Mouse (Mus musculus): Measurements from ENCODE around the gene Kcnab1. TPM values are rescaled to one million over a fixed set of nuclear protein-coding genes. Genes with fewer than 3 reads are reported as not detected.

Gene Kcnab1
- polyA plus RNA-seq (2014; fragmentation: Nextera tagmentation; extraction: Ambion mirVana) = 8.5 and 10.3 TPM in 2 replicates

- H3K4me1 ChIP-seq (ENCODE audit: control insufficient read depth, insufficient read depth, low read length) = peaks cover 7% of the 10 kb centered on the region; the same call in 1 of the 2 replicates
- H3K27me3 ChIP-seq (ENCODE audit: control insufficient read depth, insufficient read depth, low read length) = no peaks in the 10 kb centered on the region
- H3K9ac ChIP-seq (ENCODE audit: low read length) = peak within 1 kb of the TSS; percentile 69
- H3K4me2 ChIP-seq = peak within 1 kb of the TSS; percentile 88
- no peaks in the 10 kb centered on the region for H3K9me3 ChIP-seq (ENCODE audit: control insufficient read depth, low read length)
- peak within 1 kb of the TSS; percentile 5; the same call in 1 of the 2 replicates for H3K27ac ChIP-seq (ENCODE audit: low read depth, low read length)
- ATAC-seq (ENCODE audit: low FRiP score) (peak; percentile 88), DNase-seq (ENCODE audit: low spot score, missing footprints) (peak; percentile 97)
- no peaks in the 10 kb centered on the region for H3K36me3 ChIP-seq (ENCODE audit: control insufficient read depth, insufficient read depth, low read length)
- H3K4me3 ChIP-seq (ENCODE audit: low read depth, low read length) = peak within 1 kb of the TSS; percentile 46
- WGBS = under 1% methylated on average over 30 of the region's 30 CpGs
These were observed at the start of gene Kcnab1 for GRCm38 (mm10) chr3:65108945-65109921. Gene Kcnab1, plus strand, starts transcription at chr3:65109384.

- no peaks in the 10 kb centered on the region for H3K27me3 ChIP-seq (ENCODE audit: control insufficient read depth, insufficient read depth, low read length)
- no peak overlapping the region for H3K9ac ChIP-seq (ENCODE audit: low read length)
- no peak overlapping the region for H3K27ac ChIP-seq (ENCODE audit: low read depth, low read length)
- DNase-seq (ENCODE audit: low spot score, missing footprints) = peak; percentile 62
- no peak overlapping the region for H3K4me2 ChIP-seq
- H3K9me3 ChIP-seq (ENCODE audit: control insufficient read depth, low read length) = no peaks in the 10 kb centered on the region
- no peaks in the 10 kb centered on the region for H3K36me3 ChIP-seq (ENCODE audit: control insufficient read depth, insufficient read depth, low read length)
- ATAC-seq (ENCODE audit: low FRiP score) = no peak
- no peaks in the 10 kb centered on the region for H3K4me1 ChIP-seq (ENCODE audit: control insufficient read depth, insufficient read depth, low read length)
- 84% methylated on average over 2 of the region's 2 CpGs for WGBS
- H3K4me3 ChIP-seq (ENCODE audit: low read depth, low read length) = no peak overlapping the region
These were observed 20.9 kb upstream of the Kcnab1 start for GRCm38 (mm10) chr3:65088295-65088694.

GRCm38 (mm10) chr3:65104117-65104516 is 5.1 kb upstream of the Kcnab1 start:
- no peak for DNase-seq (ENCODE audit: low spot score, missing footprints)

GRCm38 (mm10) chr3:65110190-65110589 is 1.0 kb downstream of the Kcnab1 start:
- H3K9ac ChIP-seq (ENCODE audit: low read length) = peak overlapping the region; percentile 69; the same call in 1 of the 2 replicates
- no peaks in the 10 kb centered on the region for H3K36me3 ChIP-seq (ENCODE audit: control insufficient read depth, insufficient read depth, low read length)
- H3K9me3 ChIP-seq (ENCODE audit: control insufficient read depth, low read length) = no peaks in the 10 kb centered on the region
- H3K4me3 ChIP-seq (ENCODE audit: low read depth, low read length) = peak overlapping the region; percentile 46
- ATAC-seq (ENCODE audit: low FRiP score) (no peak), DNase-seq (ENCODE audit: low spot score, missing footprints) (no peak)
- no peaks in the 10 kb centered on the region for H3K27me3 ChIP-seq (ENCODE audit: control insufficient read depth, insufficient read depth, low read length)
- H3K4me1 ChIP-seq (ENCODE audit: control insufficient read depth, insufficient read depth, low read length) = peaks cover 7% of the 10 kb centered on the region; the same call in 1 of the 2 replicates
- no peak overlapping the region for H3K27ac ChIP-seq (ENCODE audit: low read depth, low read length)
- 72% methylated on average over 9 of the region's 9 CpGs for WGBS
- H3K4me2 ChIP-seq = peak overlapping the region; percentile 88

More at GRCm38 (mm10) chr3:65104117-65104516, 5.1 kb upstream of the Kcnab1 start:
- Histone ChIP-seq H3K27ac (ENCODE audit: low read depth, low read length) (no peak overlapping the region), H3K36me3 (ENCODE audit: control insufficient read depth, insufficient read depth, low read length) (no peaks in the 10 kb centered on the region), H3K9ac (ENCODE audit: low read length) (no peak overlapping the region), H3K9me3 (ENCODE audit: control insufficient read depth, low read length) (no peaks in the 10 kb centered on the region), H3K4me2 (no peak overlapping the region), H3K4me1 (ENCODE audit: control insufficient read depth, insufficient read depth, low read length) (peaks cover 5% of the 10 kb centered on the region; the same call in 1 of the 2 replicates), H3K27me3 (ENCODE audit: control insufficient read depth, insufficient read depth, low read length) (no peaks in the 10 kb centered on the region), H3K4me3 (ENCODE audit: low read depth, low read length) (no peak overlapping the region)
- 89% methylated on average over 6 of the region's 6 CpGs for WGBS
- no peak for ATAC-seq (ENCODE audit: low FRiP score)

- DNase-seq (ENCODE audit: low spot score, missing footprints) (no peak), ATAC-seq (ENCODE audit: low FRiP score) (no peak)
- no peaks in the 10 kb centered on the region for H3K9me3 ChIP-seq (ENCODE audit: control insufficient read depth, low read length)
- no peak overlapping the region for H3K27ac ChIP-seq (ENCODE audit: low read depth, low read length)
- no peak overlapping the region for H3K4me2 ChIP-seq
- H3K27me3 ChIP-seq (ENCODE audit: control insufficient read depth, insufficient read depth, low read length) = no peaks in the 10 kb centered on the region
- H3K4me1 ChIP-seq (ENCODE audit: control insufficient read depth, insufficient read depth, low read length) = peaks cover 7% of the 10 kb centered on the region; the same call in 1 of the 2 replicates
- no peaks in the 10 kb centered on the region for H3K36me3 ChIP-seq (ENCODE audit: control insufficient read depth, insufficient read depth, low read length)
- H3K4me3 ChIP-seq (ENCODE audit: low read depth, low read length) = no peak overlapping the region
- H3K9ac ChIP-seq (ENCODE audit: low read length) = no peak overlapping the region
- WGBS = 91% methylated on average over 2 of the region's 2 CpGs
These were observed 2.0 kb downstream of the Kcnab1 start for GRCm38 (mm10) chr3:65111176-65111575.

- Histone ChIP-seq H3K4me2 (no peak overlapping the region), H3K4me1 (ENCODE audit: control insufficient read depth, insufficient read depth, low read length) (no peaks in the 10 kb centered on the region), H3K27me3 (ENCODE audit: control insufficient read depth, insufficient read depth, low read length) (no peaks in the 10 kb centered on the region), H3K36me3 (ENCODE audit: control insufficient read depth, insufficient read depth, low read length) (no peaks in the 10 kb centered on the region), H3K27ac (ENCODE audit: low read depth, low read length) (no peak overlapping the region), H3K4me3 (ENCODE audit: low read depth, low read length) (no peak overlapping the region), H3K9me3 (ENCODE audit: control insufficient read depth, low read length) (no peaks in the 10 kb centered on the region), H3K9ac (ENCODE audit: low read length) (no peak overlapping the region)
- no peak for DNase-seq (ENCODE audit: low spot score, missing footprints)
- WGBS = 93% methylated on average over 6 of the region's 6 CpGs
- ATAC-seq (ENCODE audit: low FRiP score) = no peak
These were observed 6.0 kb downstream of the Kcnab1 start for GRCm38 (mm10) chr3:65115164-65115563.

- DNase-seq (ENCODE audit: low spot score, missing footprints) = no peak
- Histone ChIP-seq H3K4me2 (no peak overlapping the region), H3K9me3 (ENCODE audit: control insufficient read depth, low read length) (no peaks in the 10 kb centered on the region), H3K36me3 (ENCODE audit: control insufficient read depth, insufficient read depth, low read length) (no peaks in the 10 kb centered on the region), H3K4me1 (ENCODE audit: control insufficient read depth, insufficient read depth, low read length) (no peaks in the 10 kb centered on the region), H3K4me3 (ENCODE audit: low read depth, low read length) (no peak overlapping the region), H3K27ac (ENCODE audit: low read depth, low read length) (no peak overlapping the region), H3K9ac (ENCODE audit: low read length) (no peak overlapping the region), H3K27me3 (ENCODE audit: control insufficient read depth, insufficient read depth, low read length) (no peaks in the 10 kb centered on the region)
- WGBS = 87% methylated on average over 3 of the region's 3 CpGs
- no peak for ATAC-seq (ENCODE audit: low FRiP score)
These were observed 7.8 kb downstream of the Kcnab1 start for GRCm38 (mm10) chr3:65116958-65117357.

- Histone ChIP-seq H3K9ac (ENCODE audit: low read length) (no peak overlapping the region), H3K27ac (ENCODE audit: low read depth, low read length) (no peak overlapping the region), H3K4me3 (ENCODE audit: low read depth, low read length) (no peak overlapping the region), H3K36me3 (ENCODE audit: control insufficient read depth, insufficient read depth, low read length) (no peaks in the 10 kb centered on the region), H3K4me2 (no peak overlapping the region), H3K27me3 (ENCODE audit: control insufficient read depth, insufficient read depth, low read length) (no peaks in the 10 kb centered on the region), H3K9me3 (ENCODE audit: control insufficient read depth, low read length) (no peaks in the 10 kb centered on the region), H3K4me1 (ENCODE audit: control insufficient read depth, insufficient read depth, low read length) (no peaks in the 10 kb centered on the region)
- DNase-seq (ENCODE audit: low spot score, missing footprints) (peak; percentile 83), ATAC-seq (ENCODE audit: low FRiP score) (no peak)
- 87% methylated on average over 8 of the region's 8 CpGs for WGBS
These were observed 8.2 kb downstream of the Kcnab1 start for GRCm38 (mm10) chr3:65117365-65117764.

GRCm38 (mm10) chr3:65124975-65125374 is 15.8 kb downstream of the Kcnab1 start:
- no peak overlapping the region for H3K4me2 ChIP-seq
- no peaks in the 10 kb centered on the region for H3K27me3 ChIP-seq (ENCODE audit: control insufficient read depth, insufficient read depth, low read length)
- H3K9ac ChIP-seq (ENCODE audit: low read length) = no peak overlapping the region
- no peaks in the 10 kb centered on the region for H3K9me3 ChIP-seq (ENCODE audit: control insufficient read depth, low read length)
- 84% methylated on average over 3 of the region's 3 CpGs for WGBS
- no peak for ATAC-seq (ENCODE audit: low FRiP score)
- H3K27ac ChIP-seq (ENCODE audit: low read depth, low read length) = no peak overlapping the region
- DNase-seq (ENCODE audit: low spot score, missing footprints) = no peak
- H3K4me3 ChIP-seq (ENCODE audit: low read depth, low read length) = no peak overlapping the region
- H3K4me1 ChIP-seq (ENCODE audit: control insufficient read depth, insufficient read depth, low read length) = no peaks in the 10 kb centered on the region
- no peaks in the 10 kb centered on the region for H3K36me3 ChIP-seq (ENCODE audit: control insufficient read depth, insufficient read depth, low read length)

Data from midbrain, embryonic 11.5 days (tissue).